Mouse (Mus musculus): ENCODE data around the gene Rab11fip4. TPM values are rescaled to one million over a fixed set of nuclear protein-coding genes. Genes with fewer than 3 reads are reported as not detected.

Gene Rab11fip4
- polyA plus RNA-seq, 1 experiment, result 12.2 TPM

DNA sequence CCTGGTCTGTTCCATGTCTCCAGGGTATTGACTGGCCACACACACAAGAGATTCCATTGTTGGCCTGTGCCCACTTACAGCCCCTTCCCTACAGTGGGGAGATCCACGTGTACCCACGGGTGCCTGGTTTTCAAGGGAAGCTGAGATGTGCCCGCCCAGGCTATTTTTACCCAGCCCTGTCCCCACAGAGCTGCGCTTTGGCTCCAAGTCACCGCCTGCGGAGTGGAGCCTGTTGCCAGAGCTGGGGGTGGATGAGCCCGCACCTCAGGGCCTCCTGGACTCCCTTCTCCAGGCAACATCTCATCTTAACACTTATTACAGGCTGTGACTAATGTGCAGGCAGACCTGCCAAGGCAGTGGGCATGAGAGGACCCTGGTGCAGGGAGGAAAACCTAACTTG, 83.6 kb downstream of the Rab11fip4 start:
- Histone ChIP-seq H3K27me3 (ENCODE audit: control insufficient read depth, insufficient read depth, low read length) (no peaks in the 10 kb centered on the region), H3K36me3 (ENCODE audit: control insufficient read depth, insufficient read depth, low read length) (no peaks in the 10 kb centered on the region), H3K27ac (ENCODE audit: insufficient read depth, low read length) (no peak overlapping the region), H3K4me1 (ENCODE audit: control insufficient read depth, insufficient read depth, insufficient read length) (peaks cover 4% of the 10 kb centered on the region; the same call in 1 of the 2 replicates), H3K4me3 (ENCODE audit: extremely low read depth, insufficient read depth, insufficient read length) (no peak overlapping the region)
- 59% methylated on average over 7 of the region's 7 CpGs for WGBS
- no peak for DNase-seq (ENCODE audit: low read depth in 1 of 2, low spot score in 2 of 2)
- no peak for TF ChIP-seq POLR2A (IDR thresholded peaks at IDR 0.05; ENCODE audit: low read depth, low read length)

- no peak overlapping the region for H3K4me3 ChIP-seq (ENCODE audit: extremely low read depth, insufficient read depth, insufficient read length)
- H3K4me1 ChIP-seq (ENCODE audit: control insufficient read depth, insufficient read depth, insufficient read length), result peaks cover 4% of the 10 kb centered on the region; the same call in 1 of the 2 replicates
- no peaks in the 10 kb centered on the region for H3K36me3 ChIP-seq (ENCODE audit: control insufficient read depth, insufficient read depth, low read length)
- DNase-seq (ENCODE audit: low read depth in 1 of 2, low spot score in 2 of 2), result no peak
- H3K27ac ChIP-seq (ENCODE audit: insufficient read depth, low read length), result no peak overlapping the region
- TF ChIP-seq CTCF (IDR thresholded peaks at IDR 0.05; ENCODE audit: extremely low read depth, insufficient read depth, insufficient read length, insufficient replicate concordance) (no peak), POLR2A (IDR thresholded peaks at IDR 0.05; ENCODE audit: low read depth, low read length) (no peak)
- WGBS, result 88% methylated on average over 12 of the region's 12 CpGs
- H3K27me3 ChIP-seq (ENCODE audit: control insufficient read depth, insufficient read depth, low read length), result no peaks in the 10 kb centered on the region
These were observed 84.3 kb downstream of the Rab11fip4 start for GRCm38 (mm10) chr11:79675285-79675684.

- no peak overlapping the region for H3K4me3 ChIP-seq (ENCODE audit: extremely low read depth, insufficient read depth, insufficient read length)
- WGBS, result 84% methylated on average over 6 of the region's 6 CpGs
- no peak for DNase-seq (ENCODE audit: low read depth in 1 of 2, low spot score in 2 of 2)
- no peaks in the 10 kb centered on the region for H3K27me3 ChIP-seq (ENCODE audit: control insufficient read depth, insufficient read depth, low read length)
- no peaks in the 10 kb centered on the region for H3K36me3 ChIP-seq (ENCODE audit: control insufficient read depth, insufficient read depth, low read length)
- H3K27ac ChIP-seq (ENCODE audit: insufficient read depth, low read length), result no peak overlapping the region
- TF ChIP-seq CTCF (IDR thresholded peaks at IDR 0.05; ENCODE audit: extremely low read depth, insufficient read depth, insufficient read length, insufficient replicate concordance) (no peak), POLR2A (IDR thresholded peaks at IDR 0.05; ENCODE audit: low read depth, low read length) (no peak)
- peaks cover 4% of the 10 kb centered on the region; the same call in 1 of the 2 replicates for H3K4me1 ChIP-seq (ENCODE audit: control insufficient read depth, insufficient read depth, insufficient read length)
These were observed 85.0 kb downstream of the Rab11fip4 start for GRCm38 (mm10) chr11:79675994-79676393.

DNA sequence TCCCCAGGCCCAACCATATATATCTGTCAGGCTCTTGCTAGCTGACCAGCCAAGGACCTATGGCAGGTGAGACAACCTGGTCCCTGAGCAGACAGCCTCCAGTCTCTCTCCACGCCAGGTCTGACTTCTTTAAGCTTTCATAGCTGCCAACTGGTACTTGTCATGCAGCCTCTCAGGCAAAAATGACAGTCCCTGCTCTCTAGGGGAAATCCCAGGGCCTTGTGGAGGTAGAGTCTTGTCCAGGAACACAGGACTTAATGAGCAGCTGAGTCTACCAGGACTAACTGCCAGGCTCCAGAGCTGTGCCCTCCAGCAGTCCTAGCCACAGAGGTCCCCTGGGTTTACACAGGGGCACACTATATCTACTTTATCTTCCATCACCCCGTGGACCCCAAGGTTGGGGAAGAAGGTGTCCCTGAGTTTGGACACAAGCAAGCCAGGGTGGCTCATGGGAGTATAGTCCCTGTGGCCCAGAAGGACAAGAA, 85.5 kb downstream of the Rab11fip4 start:
- WGBS, result 51% methylated on average over 2 of the region's 2 CpGs

GRCm38 (mm10) chr11:79677402-79677801, 86.4 kb downstream of the Rab11fip4 start:
- Histone ChIP-seq H3K4me3 (ENCODE audit: extremely low read depth, insufficient read depth, insufficient read length) (no peak overlapping the region), H3K36me3 (ENCODE audit: control insufficient read depth, insufficient read depth, low read length) (no peaks in the 10 kb centered on the region), H3K27ac (ENCODE audit: insufficient read depth, low read length) (no peak overlapping the region), H3K27me3 (ENCODE audit: control insufficient read depth, insufficient read depth, low read length) (no peaks in the 10 kb centered on the region), H3K4me1 (ENCODE audit: control insufficient read depth, insufficient read depth, insufficient read length) (peaks cover 4% of the 10 kb centered on the region; the same call in 1 of the 2 replicates)
- DNase-seq (ENCODE audit: low read depth in 1 of 2, low spot score in 2 of 2), result no peak
- WGBS, result 84% methylated on average over 9 of the region's 9 CpGs
- TF ChIP-seq CTCF (IDR thresholded peaks at IDR 0.05; ENCODE audit: extremely low read depth, insufficient read depth, insufficient read length, insufficient replicate concordance) (no peak), POLR2A (IDR thresholded peaks at IDR 0.05; ENCODE audit: low read depth, low read length) (no peak)

More for the DNA sequence above, 85.5 kb downstream of the Rab11fip4 start:
- Histone ChIP-seq H3K4me1 (ENCODE audit: control insufficient read depth, insufficient read depth, insufficient read length) (peaks cover 4% of the 10 kb centered on the region; the same call in 1 of the 2 replicates), H3K27me3 (ENCODE audit: control insufficient read depth, insufficient read depth, low read length) (no peaks in the 10 kb centered on the region), H3K4me3 (ENCODE audit: extremely low read depth, insufficient read depth, insufficient read length) (no peak overlapping the region), H3K27ac (ENCODE audit: insufficient read depth, low read length) (no peak overlapping the region), H3K36me3 (ENCODE audit: control insufficient read depth, insufficient read depth, low read length) (no peaks in the 10 kb centered on the region)
- TF ChIP-seq CTCF (IDR thresholded peaks at IDR 0.05; ENCODE audit: extremely low read depth, insufficient read depth, insufficient read length, insufficient replicate concordance) (no peak), POLR2A (IDR thresholded peaks at IDR 0.05; ENCODE audit: low read depth, low read length) (no peak)
- no peak for DNase-seq (ENCODE audit: low read depth in 1 of 2, low spot score in 2 of 2)

GRCm38 (mm10) chr11:79678363-79679153, 87.5 kb downstream of the Rab11fip4 start:
- H3K27ac ChIP-seq (ENCODE audit: insufficient read depth, low read length), result no peak overlapping the region
- no peak for TF ChIP-seq CTCF (IDR thresholded peaks at IDR 0.05; ENCODE audit: extremely low read depth, insufficient read depth, insufficient read length, insufficient replicate concordance)
- H3K27me3 ChIP-seq (ENCODE audit: control insufficient read depth, insufficient read depth, low read length), result no peaks in the 10 kb centered on the region

GRCm38 (mm10) chr11:79679929-79680328, 88.9 kb downstream of the Rab11fip4 start:
- no peak for DNase-seq (ENCODE audit: low read depth in 1 of 2, low spot score in 2 of 2)
- Histone ChIP-seq H3K4me3 (ENCODE audit: extremely low read depth, insufficient read depth, insufficient read length) (no peak overlapping the region), H3K27ac (ENCODE audit: insufficient read depth, low read length) (no peak overlapping the region), H3K27me3 (ENCODE audit: control insufficient read depth, insufficient read depth, low read length) (no peaks in the 10 kb centered on the region), H3K36me3 (ENCODE audit: control insufficient read depth, insufficient read depth, low read length) (no peaks in the 10 kb centered on the region), H3K4me1 (ENCODE audit: control insufficient read depth, insufficient read depth, insufficient read length) (no peaks in the 10 kb centered on the region)
- 84% methylated on average over 5 of the region's 5 CpGs for WGBS
- TF ChIP-seq CTCF (IDR thresholded peaks at IDR 0.05; ENCODE audit: extremely low read depth, insufficient read depth, insufficient read length, insufficient replicate concordance), result no peak
- no peak for TF ChIP-seq POLR2A (IDR thresholded peaks at IDR 0.05; ENCODE audit: low read depth, low read length)

More at GRCm38 (mm10) chr11:79678363-79679153, 87.5 kb downstream of the Rab11fip4 start:
- WGBS, result 82% methylated on average over 20 of the region's 20 CpGs
- H3K4me1 ChIP-seq (ENCODE audit: control insufficient read depth, insufficient read depth, insufficient read length), result 0 out of 2 replicates have a peak, but pooled peaks cover under 1% of the 10 kb centered on the region
- no peaks in the 10 kb centered on the region for H3K36me3 ChIP-seq (ENCODE audit: control insufficient read depth, insufficient read depth, low read length)
- no peak for DNase-seq (ENCODE audit: low read depth in 1 of 2, low spot score in 2 of 2)
- H3K4me3 ChIP-seq (ENCODE audit: extremely low read depth, insufficient read depth, insufficient read length), result no peak overlapping the region
